Mouse (Mus musculus) spleen, adult 12 weeks (tissue): ENCODE results near the gene Arhgef3.

Experiments
- DNase-seq: peaks from one replicate; pipeline ENCODE4 v3.0.0; 2022; ENCODE audit warnings: low spot score

The Arhgef3 gene

DNA sequence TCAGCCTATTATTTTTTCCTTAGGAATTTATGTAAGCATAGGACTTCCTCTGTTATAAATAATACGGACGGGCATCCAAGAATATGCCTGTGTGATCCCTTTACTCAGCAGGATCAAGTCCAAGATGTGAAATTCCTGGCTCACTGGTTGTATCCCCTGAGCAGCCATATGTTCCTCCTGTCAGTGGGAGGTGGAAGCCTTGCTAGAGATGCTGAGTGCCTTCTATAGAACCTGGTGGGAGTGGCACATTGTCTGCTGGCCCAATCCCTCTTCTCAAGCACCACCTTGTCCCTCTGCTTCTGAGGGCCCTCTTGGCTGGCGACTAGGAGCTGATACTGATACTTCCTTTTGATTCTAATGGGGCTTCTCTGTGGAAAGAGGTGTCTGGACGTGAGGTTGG is 155.1 kb downstream of the Arhgef3 start:
- DNase-seq: no peak

DNA sequence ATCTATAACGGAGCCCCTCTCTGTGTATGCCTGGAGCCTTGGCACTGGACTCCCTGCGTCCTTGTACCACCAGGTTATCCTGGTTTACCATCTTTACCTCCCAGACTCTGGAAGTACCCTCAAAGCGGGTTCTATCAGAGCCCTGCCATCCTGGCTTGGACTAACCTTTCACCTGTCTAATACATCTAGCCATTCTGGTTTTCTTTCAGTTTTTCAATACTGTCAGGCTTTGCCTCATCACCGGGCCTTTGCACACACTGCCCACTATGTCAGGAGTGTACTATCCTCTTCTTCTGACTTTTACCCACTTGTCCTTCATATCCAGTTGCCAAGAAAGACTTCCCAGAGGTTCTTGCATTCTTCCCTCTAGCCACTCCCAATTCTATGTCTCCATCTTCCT is 155.8 kb downstream of the Arhgef3 start:
- no peak for DNase-seq

DNA sequence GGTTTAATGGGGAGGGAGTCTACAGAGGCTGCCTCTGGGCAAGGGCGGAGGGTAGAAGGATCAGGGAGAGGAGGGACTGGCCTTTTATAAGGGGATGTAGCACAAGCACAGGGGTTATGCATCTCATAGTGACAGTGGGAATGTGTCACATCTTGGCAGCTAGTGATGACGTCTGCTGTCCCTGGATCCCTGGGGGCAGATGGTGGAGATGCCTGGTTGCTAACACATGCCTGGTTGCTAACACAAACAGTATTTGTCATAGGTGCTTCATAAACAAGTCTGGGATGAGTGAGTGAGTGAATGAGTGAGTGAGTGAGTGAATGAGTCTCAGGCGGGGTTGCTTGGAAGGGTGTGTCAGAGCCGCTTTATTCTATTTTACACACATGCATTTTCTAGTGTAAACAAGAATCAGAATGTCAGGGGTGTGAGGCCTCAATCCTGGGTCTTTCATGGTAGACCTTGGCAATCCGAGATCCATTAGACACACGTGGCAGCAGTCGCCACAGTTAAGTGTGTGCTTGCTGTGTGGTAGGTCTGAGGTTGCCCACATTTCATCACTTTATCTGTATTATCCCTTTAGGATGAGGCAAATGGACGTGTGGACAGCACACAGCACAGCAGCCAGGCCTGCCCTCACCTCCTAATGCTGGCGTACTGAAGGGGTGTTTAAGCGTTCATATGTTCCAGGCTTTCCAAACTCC is 156.8 kb downstream of the Arhgef3 start:
- no peak for DNase-seq

DNA sequence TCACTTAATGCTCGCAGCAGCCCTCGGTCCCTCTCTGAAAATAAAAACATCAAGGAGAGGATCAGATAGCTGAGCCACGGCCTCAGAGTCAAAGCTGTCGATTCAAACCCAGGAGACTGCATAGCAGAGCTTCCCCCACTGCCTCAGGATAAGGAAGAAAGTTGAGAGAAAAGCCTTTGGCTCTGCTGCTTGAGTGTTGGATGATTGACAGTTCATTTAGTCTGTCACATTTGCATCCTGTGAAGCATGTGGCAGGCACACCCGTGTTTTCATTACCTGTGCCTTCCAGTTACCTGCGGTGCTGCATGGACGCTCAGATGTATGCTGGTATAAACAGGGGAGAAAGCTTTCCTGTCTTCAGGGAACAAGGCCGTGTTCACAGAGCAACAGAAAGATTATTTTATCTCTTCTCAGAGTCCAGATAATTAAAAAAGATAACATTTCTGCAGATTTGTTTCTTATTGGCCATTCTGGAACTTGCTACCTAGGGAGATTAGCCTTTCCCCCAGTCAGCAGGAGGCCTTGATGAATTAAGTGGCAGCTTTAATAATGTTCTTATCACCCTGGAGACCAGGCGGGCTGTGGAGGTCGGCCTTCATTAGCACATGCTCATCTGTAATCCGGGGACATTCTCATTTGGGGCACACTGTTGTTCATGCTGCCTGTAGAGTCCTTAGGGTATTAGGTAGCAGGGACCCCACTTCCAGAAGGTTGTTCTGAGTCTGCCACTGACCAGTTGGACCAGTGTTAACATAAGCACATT is 157.6 kb downstream of the Arhgef3 start:
- DNase-seq: no peak

DNA sequence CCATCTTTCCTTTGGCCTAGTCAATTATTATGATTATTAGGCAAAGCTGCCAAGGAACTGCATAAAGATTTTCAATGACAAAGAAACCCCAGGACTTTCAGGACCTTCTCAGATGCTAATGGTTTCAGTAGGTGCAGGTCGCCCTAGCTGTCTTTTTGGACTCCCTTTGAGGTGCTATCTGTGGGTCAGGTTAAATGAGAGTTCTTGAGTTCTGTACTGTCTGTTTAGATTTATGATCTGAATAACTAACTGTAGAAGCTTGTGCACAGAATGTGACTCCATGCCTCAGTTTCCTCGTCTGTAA is 158.1 kb downstream of the Arhgef3 start:
- DNase-seq: no peak

DNA sequence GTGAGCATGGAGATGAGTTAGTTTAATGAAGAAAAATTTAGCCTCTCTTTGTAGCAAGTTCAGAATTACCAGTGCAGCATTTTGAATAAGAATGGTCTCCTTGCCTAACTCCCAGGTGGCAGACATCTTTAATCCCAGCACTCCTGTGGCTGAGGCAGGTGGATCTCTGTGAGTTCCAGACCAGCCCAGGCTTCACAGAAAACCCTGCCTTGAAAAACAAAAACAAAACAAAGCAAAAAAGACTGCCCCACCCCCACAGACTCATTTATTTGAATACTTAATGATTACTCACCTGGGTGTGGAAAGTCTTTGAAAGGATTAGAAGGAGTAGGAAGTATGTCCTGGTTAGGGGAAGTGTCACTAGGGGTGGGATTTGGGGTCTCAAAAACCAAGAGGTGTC is 158.5 kb downstream of the Arhgef3 start:
- DNase-seq: no peak

DNA sequence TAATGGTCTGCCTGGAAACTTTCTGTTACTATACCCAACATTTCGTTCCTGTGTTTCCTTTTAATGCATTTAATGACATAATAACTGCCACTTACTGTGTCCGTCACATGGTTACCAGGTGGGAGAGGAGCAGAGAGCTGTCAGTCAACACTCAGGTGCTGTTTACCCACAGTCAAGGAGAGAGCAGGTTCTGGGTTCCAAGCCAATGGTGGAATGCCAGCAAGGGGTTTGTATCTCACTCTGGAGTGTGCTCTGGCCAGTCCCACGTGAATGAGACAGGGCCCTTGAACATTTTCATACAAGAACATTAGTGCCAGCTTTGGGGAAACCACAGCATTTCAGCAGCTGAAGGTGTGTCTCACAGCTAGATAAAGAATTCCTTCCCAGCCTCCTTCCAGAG is 162.6 kb downstream of the Arhgef3 start:
- DNase-seq: no peak

DNA sequence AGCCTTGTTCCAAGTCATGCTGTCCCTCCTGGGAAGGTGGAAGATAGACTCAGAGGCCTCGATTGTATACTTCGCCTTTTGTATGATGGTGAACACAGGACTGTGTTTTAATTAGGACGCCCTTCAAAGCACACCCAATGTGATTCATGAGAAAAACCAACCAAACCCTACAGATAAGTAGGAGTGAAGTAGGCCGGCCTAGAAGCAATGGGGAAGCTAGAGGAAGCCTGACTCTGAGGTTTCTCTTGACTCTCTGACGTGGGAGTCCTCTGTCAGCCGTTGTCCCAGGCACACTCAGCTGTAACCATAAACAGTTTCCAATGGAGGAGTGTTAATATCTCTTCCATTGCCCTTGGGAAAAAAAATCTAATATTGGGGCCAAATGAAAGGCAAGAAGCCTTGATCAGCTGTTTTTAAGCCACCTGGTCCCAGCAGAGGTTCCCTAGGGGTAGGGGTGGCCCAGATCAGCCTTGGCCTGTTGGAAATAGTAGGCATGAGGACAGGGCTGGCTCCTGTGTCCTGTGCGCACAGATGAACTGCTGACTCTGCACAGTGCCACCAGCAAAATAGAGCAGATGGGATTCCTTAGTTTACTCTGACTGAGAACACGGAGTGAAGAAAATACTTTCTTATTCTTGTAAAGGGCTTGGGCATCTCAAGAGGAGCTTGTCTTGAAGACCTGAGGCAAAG is 165.6 kb downstream of the Arhgef3 start:
- no peak for DNase-seq

DNA sequence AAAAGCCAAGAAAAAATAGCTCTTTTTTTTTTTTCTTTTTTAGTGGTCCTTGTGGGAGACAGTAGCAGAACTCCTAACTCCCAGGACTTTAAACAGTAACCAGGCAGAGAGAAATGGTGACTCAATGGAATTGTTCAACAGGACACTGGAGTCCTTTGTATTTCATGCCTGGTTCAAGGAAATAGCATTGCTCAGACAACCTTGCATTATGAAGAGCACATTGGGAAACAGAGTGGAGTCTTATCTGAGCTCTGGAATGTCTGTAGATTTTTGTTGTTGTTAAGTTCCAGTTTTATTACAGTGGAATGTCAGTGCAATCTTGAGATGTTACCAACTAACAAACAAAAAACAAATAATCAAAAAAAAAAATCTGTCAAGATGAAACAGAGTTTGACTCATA is 169.3 kb downstream of the Arhgef3 start:
- DNase-seq: no peak

DNA sequence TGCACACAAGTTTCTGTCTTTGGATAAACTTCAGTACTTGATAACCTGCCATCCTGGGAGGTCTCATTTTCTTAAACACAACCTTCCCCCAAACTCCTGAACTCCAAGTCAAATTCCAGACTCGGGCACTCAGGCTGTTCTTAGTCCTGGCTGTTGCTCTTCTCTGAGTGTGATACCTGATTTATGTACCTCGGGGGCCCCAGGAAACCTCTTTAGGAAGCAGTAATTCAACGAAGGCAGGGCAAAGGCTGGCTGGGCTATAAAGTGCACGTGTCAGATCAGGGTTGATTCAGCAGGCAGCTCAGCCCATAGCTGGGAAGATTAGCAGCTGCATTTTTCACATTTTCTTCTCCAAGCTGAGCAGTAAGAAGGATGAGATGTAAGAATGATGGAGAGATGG is 171.5 kb downstream of the Arhgef3 start:
- no peak for DNase-seq

DNA sequence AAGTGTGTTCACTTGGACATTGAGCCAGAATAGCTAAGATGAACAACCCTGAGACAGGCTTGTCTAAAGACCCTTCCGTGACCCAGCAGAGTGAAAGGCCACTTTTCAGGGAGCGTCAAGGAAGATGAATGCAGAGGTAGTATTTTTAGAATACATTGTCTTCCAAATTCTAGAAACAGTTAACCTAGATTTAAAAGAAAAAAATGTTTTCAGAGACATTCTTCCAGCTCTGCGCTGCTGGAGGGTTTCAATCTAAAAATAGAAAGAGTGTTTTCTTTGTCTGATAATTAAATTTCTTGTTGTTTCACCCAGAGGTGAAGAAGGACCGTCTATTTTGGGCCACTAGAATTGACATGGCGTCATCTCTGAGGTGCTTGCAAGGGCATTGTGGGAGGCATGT is 174.4 kb downstream of the Arhgef3 start:
- no peak for DNase-seq

DNA sequence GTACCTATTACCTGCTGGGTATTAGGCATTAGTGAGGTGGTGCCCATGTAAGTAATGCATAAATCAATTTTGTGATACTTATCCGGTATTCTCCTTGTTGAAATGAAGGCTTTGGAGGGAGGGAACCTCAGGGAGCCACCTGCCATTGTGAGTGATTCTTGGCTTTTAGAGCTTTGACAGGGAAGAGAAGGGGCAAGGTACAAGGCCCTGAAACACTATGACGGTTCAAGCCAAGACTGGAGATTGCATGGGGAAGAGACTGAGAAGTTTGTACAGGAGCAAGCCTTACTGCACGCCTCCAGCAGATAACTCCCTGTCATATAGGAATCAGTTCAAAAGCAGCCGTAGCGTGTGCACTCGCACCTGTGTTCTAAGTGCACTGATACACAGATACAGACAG is 177.4 kb downstream of the Arhgef3 start:
- no peak for DNase-seq

DNA sequence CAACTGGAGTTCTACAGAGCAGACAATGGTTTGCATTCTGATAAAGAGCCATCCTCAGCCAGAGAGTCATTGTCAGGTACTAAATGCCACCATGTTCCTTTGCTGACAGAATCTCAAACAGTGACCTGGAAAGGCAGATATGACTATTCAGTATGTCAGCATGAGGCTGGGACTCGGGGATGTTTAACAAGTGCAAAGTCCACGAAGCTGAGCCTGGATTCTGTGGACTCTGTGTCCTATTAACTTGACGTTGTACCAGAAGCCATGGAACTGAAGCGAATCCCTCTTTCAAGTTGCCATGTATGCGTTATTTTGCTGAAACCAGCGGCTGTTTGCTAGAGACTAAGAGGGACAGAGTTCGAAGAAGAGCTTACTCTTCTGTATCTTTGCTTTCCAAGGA is 181.1 kb downstream of the Arhgef3 start:
- no peak for DNase-seq

DNA sequence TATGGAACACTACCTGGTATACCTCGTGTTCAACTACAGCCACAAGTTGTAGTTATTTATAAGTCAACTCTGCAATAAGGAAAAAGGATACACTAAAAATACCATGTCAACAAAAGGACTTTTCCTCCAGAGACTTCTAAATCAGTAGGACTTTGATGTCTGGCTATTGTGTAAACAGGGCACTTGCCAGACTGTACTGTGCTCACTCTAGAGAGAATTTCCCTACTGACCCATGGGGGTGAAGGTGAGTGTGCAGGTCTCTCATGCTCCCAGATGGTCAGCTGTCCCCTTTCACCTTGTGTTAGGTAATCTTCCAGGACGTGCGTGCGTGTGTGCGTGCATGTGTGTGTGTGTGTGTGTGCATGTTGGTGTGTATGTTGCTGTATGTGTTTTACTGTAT is 182.3 kb downstream of the Arhgef3 start:
- no peak for DNase-seq

DNA sequence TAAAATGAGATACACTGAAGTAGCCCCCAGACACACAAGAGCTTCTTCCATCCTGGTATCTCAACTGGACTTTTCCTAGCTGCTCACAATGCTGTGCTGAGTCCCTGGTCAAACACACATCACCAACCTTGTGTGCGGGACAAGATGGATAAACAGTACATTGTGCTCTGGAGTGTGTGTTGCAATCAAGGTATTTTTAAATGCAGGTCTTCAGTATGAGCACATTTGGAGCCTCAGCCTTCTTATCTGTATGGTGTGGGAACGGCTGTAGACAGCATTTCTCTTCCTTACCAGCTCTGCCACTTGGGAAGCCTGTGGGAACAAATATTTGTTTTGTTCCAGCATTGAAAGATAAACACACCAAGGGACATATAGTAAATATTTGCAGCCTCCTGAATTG is 184.2 kb downstream of the Arhgef3 start:
- no peak for DNase-seq

DNA sequence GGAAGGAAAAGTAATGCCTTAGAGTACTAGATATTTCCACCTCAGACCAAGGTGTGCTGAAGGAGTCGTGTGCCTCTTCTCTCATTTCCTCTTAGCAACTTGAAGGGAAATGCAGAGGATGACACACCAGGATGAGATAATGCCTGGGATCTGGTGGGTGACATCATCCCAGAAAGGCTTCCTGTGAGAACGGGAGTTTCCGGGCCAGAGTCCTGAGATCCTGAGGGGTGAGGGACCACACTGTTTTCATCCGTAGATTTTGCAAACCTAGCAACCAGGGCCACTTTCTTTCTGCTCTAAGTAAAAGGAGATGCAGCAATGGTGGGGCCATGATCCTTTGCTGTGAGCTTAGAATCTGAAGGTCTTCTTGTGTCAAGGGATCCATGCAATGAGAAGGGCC is 185.0 kb downstream of the Arhgef3 start:
- no peak for DNase-seq

DNA sequence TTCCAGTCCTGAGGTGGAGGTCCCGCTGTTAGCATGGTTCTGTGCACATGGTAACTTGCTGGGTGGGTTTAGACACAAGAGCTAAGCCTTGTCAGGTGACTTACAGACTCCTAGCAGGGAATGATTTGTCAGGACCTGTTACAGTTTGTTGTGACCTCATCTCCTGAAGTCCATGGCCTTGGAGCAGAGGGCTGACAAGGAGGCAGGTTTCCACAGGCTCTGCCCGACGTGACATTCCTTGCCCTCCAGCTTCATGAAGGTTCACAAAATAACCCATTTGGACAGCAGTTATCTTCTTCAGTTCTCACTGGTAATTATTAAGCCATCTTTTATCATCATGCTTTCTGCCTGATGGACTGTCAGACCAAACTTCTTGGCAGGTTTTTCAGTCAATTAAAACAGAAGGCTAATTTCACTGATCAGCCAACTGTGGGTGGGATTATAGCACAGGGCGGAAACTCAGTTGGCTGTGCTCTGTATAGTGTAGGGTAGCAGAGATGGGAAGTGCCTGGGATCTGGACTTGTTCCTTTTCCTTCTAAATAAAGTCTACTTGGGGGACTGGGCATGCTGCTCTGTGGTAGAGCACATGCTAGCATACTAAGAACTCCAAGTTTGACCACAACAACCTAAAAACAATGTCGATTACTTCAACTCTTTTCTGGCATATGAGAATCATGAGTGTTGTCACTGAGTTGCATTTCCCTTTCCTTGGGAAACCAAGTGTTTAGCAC is 187.2 kb downstream of the Arhgef3 start:
- DNase-seq: no peak

DNA sequence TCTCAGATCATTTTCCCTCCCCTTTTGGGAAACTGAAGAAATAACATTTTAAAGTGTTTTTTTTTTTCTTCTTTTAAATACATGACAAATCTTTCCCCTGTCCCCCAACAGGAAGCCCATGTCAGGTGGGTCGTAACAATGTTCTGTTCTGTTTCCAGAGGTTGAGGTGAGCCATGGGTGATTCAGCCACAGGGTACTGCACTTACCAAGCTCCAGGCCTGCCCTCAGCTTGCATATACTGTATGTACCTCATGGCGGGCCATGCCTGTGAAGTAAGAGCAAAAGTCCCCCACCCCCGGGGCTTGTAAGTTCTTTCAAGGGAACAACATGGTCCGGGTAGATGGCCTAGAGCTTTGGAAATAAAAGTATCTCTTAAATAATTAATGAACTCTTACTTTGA is 188.6 kb downstream of the Arhgef3 start:
- DNase-seq: no peak

DNA sequence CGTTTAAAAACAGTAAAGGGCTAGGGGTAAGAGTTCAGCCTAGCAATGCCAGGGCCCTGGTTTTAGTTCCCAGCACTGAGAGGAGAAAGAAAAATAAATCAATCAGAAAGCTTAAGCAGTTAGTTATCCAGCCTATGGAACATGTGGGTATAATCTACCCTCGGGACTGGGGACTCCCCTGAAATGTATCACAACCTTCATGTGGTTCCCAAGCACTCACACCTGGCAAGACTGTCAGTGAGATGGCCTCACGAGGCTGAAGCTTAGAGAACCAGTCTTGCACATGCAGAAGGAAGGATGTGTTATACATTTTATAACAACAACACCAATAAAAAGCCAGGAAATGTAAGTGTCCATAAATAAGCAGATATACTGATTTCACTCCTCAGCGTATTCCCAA is 189.7 kb downstream of the Arhgef3 start:
- DNase-seq: no peak

DNA sequence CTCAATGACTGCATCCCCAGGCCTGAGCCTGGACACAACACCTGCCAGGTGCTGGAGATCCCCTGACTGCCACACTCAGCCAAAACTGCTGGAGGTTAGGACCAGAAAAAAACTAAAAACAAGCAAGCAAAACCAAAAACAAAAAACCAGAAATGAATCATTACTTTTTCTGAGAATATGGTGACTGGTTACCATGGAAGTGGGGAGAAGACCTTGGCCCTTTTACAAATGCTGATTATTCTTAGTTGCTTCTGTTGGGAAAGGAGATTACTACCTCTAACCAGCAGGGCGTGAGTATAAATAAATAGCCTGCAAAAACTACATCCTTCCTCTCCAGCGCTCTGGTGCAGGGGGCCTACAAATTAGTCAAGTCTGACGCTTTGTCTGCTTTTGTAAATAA is 194.1 kb downstream of the Arhgef3 start:
- DNase-seq: no peak

DNA sequence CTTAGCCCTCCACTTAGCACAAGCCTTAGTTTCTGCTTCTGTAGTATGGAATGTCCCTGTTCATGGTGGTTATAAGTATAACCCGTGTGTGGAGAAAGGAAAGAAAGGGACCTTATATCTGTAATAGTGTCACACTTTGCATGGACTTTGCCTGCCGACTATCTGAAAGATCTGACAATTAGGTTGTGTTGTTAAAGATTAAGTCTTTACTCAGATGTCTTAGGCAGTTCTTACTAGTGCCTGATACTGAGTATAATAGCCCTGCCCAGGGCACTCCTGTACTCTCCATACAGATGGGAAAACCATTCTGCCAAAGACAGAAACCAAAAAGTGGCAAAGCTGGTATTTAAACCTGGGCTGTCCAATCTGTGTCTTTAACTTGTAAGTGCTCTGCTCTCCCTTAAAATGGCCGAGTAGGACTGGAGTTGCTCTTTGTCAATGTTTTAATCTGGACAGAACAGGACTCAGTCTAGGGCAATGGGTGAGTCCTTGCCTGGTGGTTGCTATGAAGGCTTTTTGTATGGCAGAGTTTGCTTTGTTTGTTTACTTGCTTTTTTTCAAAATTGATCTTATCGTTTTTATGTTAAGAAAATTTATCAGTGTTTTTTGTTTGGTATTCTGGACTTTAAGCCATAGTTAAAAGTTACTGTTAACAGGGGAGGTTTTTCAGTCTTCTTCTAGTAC is 196.0 kb downstream of the Arhgef3 start:
- no peak for DNase-seq

DNA sequence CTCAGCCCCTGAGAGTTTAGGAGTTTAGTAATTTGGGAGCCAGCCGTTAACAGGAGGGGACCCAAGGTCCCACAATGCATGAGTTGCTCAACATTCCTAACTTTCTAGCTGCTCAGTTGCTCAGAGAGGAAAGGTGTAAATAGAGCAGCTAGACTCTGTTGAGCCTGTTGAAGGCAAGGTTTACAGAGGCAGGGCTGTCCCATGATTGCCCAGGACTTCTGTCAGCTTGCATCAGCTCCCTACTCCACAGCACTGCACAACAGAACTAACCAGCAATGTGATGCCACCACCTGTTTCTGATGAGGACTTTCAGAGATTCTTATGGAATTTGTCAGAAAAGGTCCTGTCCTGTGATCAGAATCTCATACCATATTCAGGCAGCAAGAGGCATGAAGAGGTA is 197.7 kb downstream of the Arhgef3 start:
- DNase-seq: no peak
